In genomic region chr10:99168840-99169764, GRCm38 (mm10) we compare ENCODE assay signal across 8 mouse cellular contexts. TPM values are rescaled to one million over a fixed set of nuclear protein-coding genes. Genes with fewer than 3 reads are reported as not detected.
DNase-seq lines count a peak whose midpoint lies in the region; ATAC-seq and TF ChIP-seq lines count a peak whose summit lies in the region.

No protein-coding gene starts in this region.

- H3K27me3 ChIP-seq in intestine, postnatal 0 days (replicated peaks; ENCODE audit: control insufficient read depth, insufficient read depth, low read length) = no peaks in the 10 kb centered on the region

- WGBS in intestine, postnatal 0 days = 69% methylated on average over 11 of the region's 11 CpGs

- peak overlapping the region; percentile 37; the same call in 1 of the 2 replicates for H3K27ac ChIP-seq in intestine, postnatal 0 days (ENCODE audit: low read depth, low read length)

- no peaks in the 10 kb centered on the region for H3K36me3 ChIP-seq in intestine, postnatal 0 days (ENCODE audit: control insufficient read depth, insufficient read depth)

- H3K4me3 ChIP-seq in intestine, postnatal 0 days (ENCODE audit: low read depth, low read length) = no peak overlapping the region

- peak; percentile 39; the same call in 1 of the 2 replicates for ATAC-seq in intestine, postnatal 0 days

- TF ChIP-seq CTCF in intestine, postnatal 0 days (IDR thresholded peaks at IDR 0.05; ENCODE audit: low read depth) = peak; percentile 68

- H3K9me3 ChIP-seq in intestine, postnatal 0 days (ENCODE audit: control insufficient read depth) = no peaks in the 10 kb centered on the region

- H3K4me2 ChIP-seq in intestine, postnatal 0 days (replicated peaks; ENCODE audit: low read depth) = no peak overlapping the region

- peaks cover 3% of the 10 kb centered on the region; the same call in 1 of the 2 replicates for H3K4me1 ChIP-seq in intestine, postnatal 0 days (replicated peaks; ENCODE audit: control insufficient read depth, insufficient read depth, low read length)

- DNase-seq in embryo, embryonic 10 days (ENCODE audit: low spot score) = peak; percentile 35
- no peak for DNase-seq in embryo, embryonic 10.5 days (ENCODE audit: low spot score)
- DNase-seq in 3T3-L1 (ENCODE audit: low read depth, low spot score) = peak; percentile 35
- DNase-seq in cerebellum, postnatal 14 days = peak; percentile 64 to 69
- peak; percentile 64 for DNase-seq in lung, postnatal 25 days (ENCODE audit: low spot score)
- no peak for DNase-seq in layer of hippocampus, adult 8-10 months (ENCODE audit: low spot score in 2 of 2)
- DNase-seq in spleen, adult 12 weeks (ENCODE audit: low spot score) = no peak

- H3K9ac ChIP-seq in intestine, postnatal 0 days (ENCODE audit: low read depth, low read length) = no peak overlapping the region

RNA-seq across cellular contexts. Expression of gene Phxr2, which starts 43.0 kb away (rescaled TPM):
- not detected in 2 replicates for polyA plus RNA-seq in intestine, postnatal 0 days (2015; fragmentation: Nextera tagmentation; extraction: Ambion mirVana)
- total RNA-seq in layer of hippocampus, adult 8-10 months (2022) = not detected

Comparison
In these comparisons a context has a peak if more than half of its experiments do, and no peak if none do; other contexts are left out.
1. DNase-seq: peak in embryo, embryonic 10 days (single experiment), 3T3-L1 (single experiment), cerebellum, postnatal 14 days (2 of 2) and lung, postnatal 25 days (single experiment); none in embryo, embryonic 10.5 days (single experiment), layer of hippocampus, adult 8-10 months (0 of 2) and spleen, adult 12 weeks (single experiment).